Mouse (Mus musculus) embryonic fibroblast, embryonic 13.5 days (primary cell): ENCODE measurements around the gene Gapvd1. TPM values are rescaled to one million over a fixed set of nuclear protein-coding genes. Genes with fewer than 3 reads are reported as not detected.
"Not testable (repeated sequence)": the region's sequence is repeated elsewhere in the genome, so short reads cannot be mapped to it uniquely, and the experiment has no call there.

Source experiments
- H3K27ac ChIP-seq: 2 replicates; pipeline ENCODE4 v1.5.1; 2012; ENCODE audit warnings: low read length, control low read depth, inconsistent platforms; ENCODE audit not compliant: insufficient read depth
- H3K4me1 ChIP-seq: 2 replicates; pipeline ENCODE4 v1.6.1; 2011; ENCODE audit warnings: low read length; ENCODE audit not compliant: control insufficient read depth, insufficient read depth
- H3K4me3 ChIP-seq: 2 replicates; pipeline ENCODE4 v1.5.1; 2011; ENCODE audit warnings: mild to moderate bottlenecking, control low read depth, low read length; ENCODE audit not compliant: insufficient read depth
- CTCF ChIP-seq: IDR thresholded peaks from 2 replicates; pipeline ENCODE4 v1.5.1; 2011; ENCODE audit warnings: mild to moderate bottlenecking, control low read depth, low read length, moderate library complexity, borderline replicate concordance; ENCODE audit not compliant: insufficient read depth
- POLR2A ChIP-seq: IDR thresholded peaks from 2 replicates; pipeline ENCODE4 v1.6.1; 2011; ENCODE audit warnings: low read depth, mild to moderate bottlenecking, control low read depth, low read length, moderate library complexity
- polyA plus RNA-seq: library from polyadenylated mRNA; stranded (reverse); fragments of >200 nt; gene quantifications from 2 replicates; pipeline ENCODE4 v1.2.4, GENCODE M21; 2011; ENCODE audit warnings: low read depth; ENCODE audit not compliant: missing spikeins, insufficient read length

Gapvd1 gene
- polyA plus RNA-seq, 1 experiment: 75.1 TPM

GRCm38 (mm10) chr2:34794511-34794910, 39.5 kb upstream of the Gapvd1 start:
- Histone ChIP-seq H3K27ac (no peak overlapping the region), H3K4me3 (no peak overlapping the region), H3K4me1 (no peaks in the 10 kb centered on the region)
- TF ChIP-seq CTCF (no peak), POLR2A (no peak)

GRCm38 (mm10) chr2:34792543-34792942, 37.5 kb upstream of the Gapvd1 start:
- not testable (repeated sequence) for H3K4me1 ChIP-seq, H3K4me3 ChIP-seq, H3K27ac ChIP-seq

- TF ChIP-seq CTCF (no peak), POLR2A (no peak)
- no peak overlapping the region for H3K27ac ChIP-seq
- no peaks in the 10 kb centered on the region for H3K4me1 ChIP-seq
- H3K4me3 ChIP-seq: no peak overlapping the region
These were observed 35.2 kb upstream of the Gapvd1 start for GRCm38 (mm10) chr2:34790282-34790681.

DNA sequence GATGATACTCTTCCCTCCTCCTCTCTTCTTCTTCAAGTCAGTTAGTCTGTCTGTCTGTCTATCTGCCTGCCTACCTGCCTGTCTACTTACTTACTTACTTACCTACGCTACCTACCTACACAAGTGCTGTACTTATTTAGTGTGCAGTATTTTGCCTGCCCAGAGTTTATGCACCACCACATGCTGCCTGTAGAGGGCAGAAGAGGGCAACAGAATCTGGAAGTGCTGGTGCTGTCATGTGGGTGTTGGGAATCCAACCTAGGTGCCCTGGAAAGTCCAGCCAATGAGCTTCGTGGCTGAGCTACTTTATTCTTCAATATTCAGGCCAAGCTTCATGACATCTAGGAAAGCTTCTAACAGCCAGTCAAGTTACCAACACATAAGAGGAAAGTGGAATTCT, 29.1 kb upstream of the Gapvd1 start:
- H3K4me1 ChIP-seq: no peaks in the 10 kb centered on the region
- TF ChIP-seq CTCF: peak; percentile 76; the same call in 1 of the 2 replicates
- no peak for TF ChIP-seq POLR2A
- no peak overlapping the region for H3K27ac ChIP-seq
- H3K4me3 ChIP-seq: no peak overlapping the region

- no peaks in the 10 kb centered on the region for H3K4me1 ChIP-seq
- H3K4me3 ChIP-seq: no peak overlapping the region
- no peak overlapping the region for H3K27ac ChIP-seq
- no peak for TF ChIP-seq POLR2A
- TF ChIP-seq CTCF: no peak
These were observed 28.3 kb upstream of the Gapvd1 start for GRCm38 (mm10) chr2:34783064-34784020.

GRCm38 (mm10) chr2:34777237-34777868, 22.3 kb upstream of the Gapvd1 start:
- TF ChIP-seq POLR2A (no peak), CTCF (no peak)
- Histone ChIP-seq H3K27ac (no peak overlapping the region), H3K4me3 (no peak overlapping the region), H3K4me1 (peaks cover 8% of the 10 kb centered on the region)

GRCm38 (mm10) chr2:34774493-34774892, 19.5 kb upstream of the Gapvd1 start:
- Histone ChIP-seq H3K27ac (no peak overlapping the region), H3K4me3 (peak overlapping the region; percentile 78), H3K4me1 (peaks cover 10% of the 10 kb centered on the region)
- TF ChIP-seq POLR2A (no peak), CTCF (no peak)

DNA sequence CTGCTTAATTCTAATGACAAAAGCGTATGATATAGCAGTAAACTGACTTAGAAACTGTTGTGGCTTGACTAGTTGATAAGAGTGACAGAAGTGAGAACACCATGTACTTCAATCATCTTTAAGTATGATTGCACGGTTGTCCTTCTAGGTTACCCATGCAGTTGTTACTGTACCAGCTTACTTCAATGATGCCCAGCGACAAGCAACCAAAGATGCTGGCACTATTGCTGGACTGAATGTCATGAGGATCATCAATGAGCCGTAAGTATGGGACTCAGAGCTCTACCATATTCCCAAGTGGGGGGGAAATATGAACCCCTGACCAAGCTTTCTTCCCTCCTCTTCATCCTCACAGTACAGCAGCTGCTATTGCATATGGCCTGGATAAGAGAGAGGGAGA, 18.6 kb upstream of the Gapvd1 start:
- TF ChIP-seq POLR2A: no peak
- no peak for TF ChIP-seq CTCF
- H3K4me1 ChIP-seq: peaks cover 10% of the 10 kb centered on the region
- no peak overlapping the region for H3K27ac ChIP-seq
- H3K4me3 ChIP-seq: peak overlapping the region; percentile 78

- TF ChIP-seq CTCF (no peak), POLR2A (peak; percentile 21; the same call in 1 of the 2 replicates)
- Histone ChIP-seq H3K4me1 (peaks cover 10% of the 10 kb centered on the region), H3K27ac (peak overlapping the region; percentile 45; the same call in 1 of the 2 replicates), H3K4me3 (peak overlapping the region; percentile 78)
These were observed 17.5 kb upstream of the Gapvd1 start for GRCm38 (mm10) chr2:34772252-34773235.
